Mouse (Mus musculus): ENCODE data around the gene Tusc2.

DNA sequence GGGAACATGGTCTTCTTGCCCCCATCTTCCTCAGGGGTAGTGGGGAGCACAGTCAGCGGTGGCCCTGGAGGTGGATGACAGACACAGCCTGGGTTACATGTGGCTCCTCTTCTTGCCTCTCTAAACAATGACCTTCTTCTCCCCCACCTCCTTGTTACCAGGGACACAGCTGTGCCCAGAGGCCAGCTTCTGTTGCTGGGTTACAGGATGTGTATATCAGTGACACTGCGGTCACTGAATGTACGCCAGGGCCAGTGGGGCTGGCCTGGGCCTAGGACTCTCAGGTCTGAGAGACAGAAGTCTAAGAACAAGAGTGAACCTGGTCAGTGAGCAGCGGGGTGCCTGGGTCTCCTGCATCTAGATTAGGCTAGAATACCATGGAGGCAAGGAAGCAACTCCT, 52.0 kb downstream of the Tusc2 start:
- TF ChIP-seq CTCF (IDR thresholded peaks at IDR 0.05; ENCODE audit: control insufficient read depth, insufficient read depth, low read length) = no peak
- no peak for TF ChIP-seq POLR2A (IDR thresholded peaks at IDR 0.05; ENCODE audit: borderline replicate concordance, control insufficient read depth, low read depth, low read length)

Measured in bone marrow, adult 2 months (tissue).